Mouse (Mus musculus): ENCODE data around the gene Ecpas. TPM values are rescaled to one million over a fixed set of nuclear protein-coding genes. Genes with fewer than 3 reads are reported as not detected.

Gene Ecpas
- polyA plus RNA-seq, 1 experiment from 2014 or later: 55.0 TPM

- Histone ChIP-seq H3K27me3 (ENCODE audit: control insufficient read depth, insufficient read depth, low read length) (no peaks in the 10 kb centered on the region), H3K36me3 (ENCODE audit: control insufficient read depth, insufficient read depth, low read length) (no peaks in the 10 kb centered on the region), H3K27ac (replicated peaks; ENCODE audit: low read depth, low read length) (no peak overlapping the region), H3K9ac (replicated peaks; ENCODE audit: low read length) (no peak overlapping the region), H3K4me2 (ENCODE audit: low read length) (no peak overlapping the region), H3K9me3 (ENCODE audit: control insufficient read depth, low read length) (no peaks in the 10 kb centered on the region), H3K4me3 (replicated peaks; ENCODE audit: low read depth, low read length) (no peak overlapping the region), H3K4me1 (ENCODE audit: control insufficient read depth, insufficient read depth, low read length) (0 out of 2 replicates have a peak, but pooled peaks cover 3% of the 10 kb centered on the region)
- no peak for DNase-seq
- 75% methylated on average over 8 of the region's 8 CpGs for WGBS
- no peak for ATAC-seq (ENCODE audit: low FRiP score, low TSS enrichment)
These were observed 2.7 kb upstream of the Ecpas start for GRCm38 (mm10) chr4:58915081-58915826.

GRCm38 (mm10) chr4:58913336-58914026 is 932 bp upstream of the Ecpas start:
- Histone ChIP-seq H3K4me2 (ENCODE audit: low read length) (peak overlapping the region; percentile 74), H3K36me3 (ENCODE audit: control insufficient read depth, insufficient read depth, low read length) (no peaks in the 10 kb centered on the region), H3K27me3 (ENCODE audit: control insufficient read depth, insufficient read depth, low read length) (no peaks in the 10 kb centered on the region), H3K27ac (replicated peaks; ENCODE audit: low read depth, low read length) (no peak overlapping the region), H3K4me3 (replicated peaks; ENCODE audit: low read depth, low read length) (peak overlapping the region; percentile 86; the same call in 1 of the 2 replicates), H3K9ac (replicated peaks; ENCODE audit: low read length) (0 out of 2 replicates have a peak overlapping the region, but pooled peaks have one; percentile 4), H3K4me1 (ENCODE audit: control insufficient read depth, insufficient read depth, low read length) (0 out of 2 replicates have a peak, but pooled peaks cover 5% of the 10 kb centered on the region), H3K9me3 (ENCODE audit: control insufficient read depth, low read length) (no peaks in the 10 kb centered on the region)
- 47% methylated on average over 3 of the region's 3 CpGs for WGBS
- no peak for ATAC-seq (ENCODE audit: low FRiP score, low TSS enrichment)
- no peak for DNase-seq

- Histone ChIP-seq H3K27ac (replicated peaks; ENCODE audit: low read depth, low read length) (peak overlapping the region; percentile 98), H3K4me2 (ENCODE audit: low read length) (peak overlapping the region; percentile 74), H3K36me3 (ENCODE audit: control insufficient read depth, insufficient read depth, low read length) (no peaks in the 10 kb centered on the region), H3K9ac (replicated peaks; ENCODE audit: low read length) (peak overlapping the region; percentile 95), H3K4me3 (replicated peaks; ENCODE audit: low read depth, low read length) (peak overlapping the region; percentile 86), H3K4me1 (ENCODE audit: control insufficient read depth, insufficient read depth, low read length) (0 out of 2 replicates have a peak, but pooled peaks cover 5% of the 10 kb centered on the region), H3K27me3 (ENCODE audit: control insufficient read depth, insufficient read depth, low read length) (no peaks in the 10 kb centered on the region), H3K9me3 (ENCODE audit: control insufficient read depth, low read length) (no peaks in the 10 kb centered on the region)
- peak; percentile 86 for DNase-seq
- peak; percentile 84 for ATAC-seq (ENCODE audit: low FRiP score, low TSS enrichment)
- under 1% methylated on average over 107 of the region's 126 CpGs for WGBS
These were observed 519 bp downstream of the Ecpas start for GRCm38 (mm10) chr4:58911831-58912628.

GRCm38 (mm10) chr4:58911069-58911830 is 1.3 kb downstream of the Ecpas start:
- H3K4me1 ChIP-seq (ENCODE audit: control insufficient read depth, insufficient read depth, low read length): 0 out of 2 replicates have a peak, but pooled peaks cover 5% of the 10 kb centered on the region
- no peaks in the 10 kb centered on the region for H3K9me3 ChIP-seq (ENCODE audit: control insufficient read depth, low read length)
- H3K4me2 ChIP-seq (ENCODE audit: low read length): peak overlapping the region; percentile 74
- H3K9ac ChIP-seq (replicated peaks; ENCODE audit: low read length): peak overlapping the region; percentile 95
- H3K27me3 ChIP-seq (ENCODE audit: control insufficient read depth, insufficient read depth, low read length): no peaks in the 10 kb centered on the region
- under 1% methylated on average over 56 of the region's 56 CpGs for WGBS
- H3K36me3 ChIP-seq (ENCODE audit: control insufficient read depth, insufficient read depth, low read length): no peaks in the 10 kb centered on the region
- DNase-seq (peak; percentile 83), ATAC-seq (ENCODE audit: low FRiP score, low TSS enrichment) (peak; percentile 76)
- H3K4me3 ChIP-seq (replicated peaks; ENCODE audit: low read depth, low read length): peak overlapping the region; percentile 86
- H3K27ac ChIP-seq (replicated peaks; ENCODE audit: low read depth, low read length): peak overlapping the region; percentile 98

GRCm38 (mm10) chr4:58910175-58911068 is 2.1 kb downstream of the Ecpas start:
- 31% methylated on average over 16 of the region's 16 CpGs for WGBS
- 0 out of 2 replicates have a peak, but pooled peaks cover 5% of the 10 kb centered on the region for H3K4me1 ChIP-seq (ENCODE audit: control insufficient read depth, insufficient read depth, low read length)
- H3K9ac ChIP-seq (replicated peaks; ENCODE audit: low read length): peak overlapping the region; percentile 95
- no peaks in the 10 kb centered on the region for H3K27me3 ChIP-seq (ENCODE audit: control insufficient read depth, insufficient read depth, low read length)
- H3K4me3 ChIP-seq (replicated peaks; ENCODE audit: low read depth, low read length): peak overlapping the region; percentile 86
- peak overlapping the region; percentile 74 for H3K4me2 ChIP-seq (ENCODE audit: low read length)
- no peak overlapping the region; the same call in 1 of the 2 replicates for H3K27ac ChIP-seq (replicated peaks; ENCODE audit: low read depth, low read length)
- ATAC-seq (ENCODE audit: low FRiP score, low TSS enrichment) (no peak), DNase-seq (peak; percentile 15)
- H3K36me3 ChIP-seq (ENCODE audit: control insufficient read depth, insufficient read depth, low read length): no peaks in the 10 kb centered on the region
- no peaks in the 10 kb centered on the region for H3K9me3 ChIP-seq (ENCODE audit: control insufficient read depth, low read length)

GRCm38 (mm10) chr4:58907453-58907852 is 5.1 kb downstream of the Ecpas start:
- H3K4me3 ChIP-seq (replicated peaks; ENCODE audit: low read depth, low read length): no peak overlapping the region
- H3K9ac ChIP-seq (replicated peaks; ENCODE audit: low read length): no peak overlapping the region
- no peak for DNase-seq

GRCm38 (mm10) chr4:58898318-58898717 is 14.2 kb downstream of the Ecpas start:
- H3K4me1 ChIP-seq (ENCODE audit: control insufficient read depth, insufficient read depth, low read length): no peaks in the 10 kb centered on the region
- no peak overlapping the region for H3K4me3 ChIP-seq (replicated peaks; ENCODE audit: low read depth, low read length)
- H3K9ac ChIP-seq (replicated peaks; ENCODE audit: low read length): no peak overlapping the region
- no peaks in the 10 kb centered on the region for H3K27me3 ChIP-seq (ENCODE audit: control insufficient read depth, insufficient read depth, low read length)
- H3K4me2 ChIP-seq (ENCODE audit: low read length): no peak overlapping the region
- no peak overlapping the region for H3K27ac ChIP-seq (replicated peaks; ENCODE audit: low read depth, low read length)
- H3K36me3 ChIP-seq (ENCODE audit: control insufficient read depth, insufficient read depth, low read length): no peaks in the 10 kb centered on the region
- ATAC-seq (ENCODE audit: low FRiP score, low TSS enrichment) (no peak), DNase-seq (no peak)
- H3K9me3 ChIP-seq (ENCODE audit: control insufficient read depth, low read length): no peaks in the 10 kb centered on the region

More at GRCm38 (mm10) chr4:58907453-58907852, 5.1 kb downstream of the Ecpas start:
- ATAC-seq (ENCODE audit: low FRiP score, low TSS enrichment): no peak
- WGBS: 92% methylated on average over 1 of the region's 1 CpGs
- Histone ChIP-seq H3K9me3 (ENCODE audit: control insufficient read depth, low read length) (no peaks in the 10 kb centered on the region), H3K36me3 (ENCODE audit: control insufficient read depth, insufficient read depth, low read length) (no peaks in the 10 kb centered on the region), H3K27ac (replicated peaks; ENCODE audit: low read depth, low read length) (no peak overlapping the region), H3K4me2 (ENCODE audit: low read length) (no peak overlapping the region), H3K27me3 (ENCODE audit: control insufficient read depth, insufficient read depth, low read length) (no peaks in the 10 kb centered on the region), H3K4me1 (ENCODE audit: control insufficient read depth, insufficient read depth, low read length) (0 out of 2 replicates have a peak, but pooled peaks cover 5% of the 10 kb centered on the region)

Data from midbrain, embryonic 14.5 days (tissue).